Mouse (Mus musculus) testis, adult 2 months (tissue): ENCODE data around the gene Rbfox1.

Experiments used
- CTCF ChIP-seq: fragments of 200-500 bp; IDR thresholded peaks from 2 replicates; pipeline ENCODE4 v1.5.1; 2012; ENCODE audit warnings: low read depth, mild to moderate bottlenecking, inconsistent platforms, low read length, moderate library complexity; ENCODE audit not compliant: control insufficient read depth, insufficient read depth, insufficient replicate concordance
- POLR2A ChIP-seq: fragments of 200-500 bp; IDR thresholded peaks from 2 replicates; pipeline ENCODE4 v1.6.1; 2012; ENCODE audit warnings: low read depth, mild to moderate bottlenecking, inconsistent platforms, low read length, moderate library complexity; ENCODE audit not compliant: control insufficient read depth

DNA sequence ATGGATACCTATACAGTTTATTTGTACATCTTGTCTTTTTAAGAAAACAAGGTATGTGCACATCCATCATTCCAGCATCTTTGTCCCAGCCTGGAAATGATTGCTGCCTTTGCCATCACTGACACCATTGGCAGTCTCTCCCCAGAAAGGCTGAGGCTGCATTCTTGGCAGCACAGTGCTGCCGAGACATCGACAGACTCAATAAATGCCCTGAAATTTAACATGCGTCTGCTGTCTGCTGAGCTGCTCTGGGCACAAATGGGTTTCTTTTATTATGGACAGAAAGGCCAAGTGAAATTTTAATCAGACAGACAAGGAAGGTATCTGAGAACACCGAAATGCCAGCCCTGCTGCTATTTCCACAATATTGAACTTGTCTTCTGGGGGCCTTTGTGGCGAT is 761.8 kb downstream of the Rbfox1 start:
- TF ChIP-seq CTCF (no peak), POLR2A (no peak)
